Mouse (Mus musculus) B cell, adult 2 months (primary cell): ENCODE data around the gene Gm20479.
A peak's percentile ranks its signal among the peaks of the same experiment; 100 is the strongest.

Experiments
- DNase-seq, 2 experiments: peaks; one replicate each; pipeline ENCODE4 v3.0.0; 2022

Gene Gm20479

GRCm38 (mm10) chr7:27366082-27366844 lies 9.0 kb upstream of the Gm20479 start:
- DNase-seq, result no peak

GRCm38 (mm10) chr7:27364379-27364778 lies 7.2 kb upstream of the Gm20479 start:
- DNase-seq, result no peak

GRCm38 (mm10) chr7:27361283-27361946 lies 4.2 kb upstream of the Gm20479 start:
- peak; percentile 99 for DNase-seq

- no peak for DNase-seq
Observed at GRCm38 (mm10) chr7:27360749-27361148, 3.5 kb upstream of the Gm20479 start.

GRCm38 (mm10) chr7:27359706-27360358 lies 2.6 kb upstream of the Gm20479 start:
- no peak for DNase-seq

GRCm38 (mm10) chr7:27359162-27359561 lies 1.9 kb upstream of the Gm20479 start:
- DNase-seq, result no peak

- DNase-seq, result peak; percentile 39 to 54
Observed at GRCm38 (mm10) chr7:27357595-27357978, 368 bp upstream of the Gm20479 start.

GRCm38 (mm10) chr7:27356248-27356647 lies 971 bp downstream of the Gm20479 start:
- DNase-seq, result peak; percentile 59 to 63

GRCm38 (mm10) chr7:27355745-27356240 lies 1.4 kb downstream of the Gm20479 start, which contains the start of gene Shkbp1:
Gene Shkbp1, minus strand, starts transcription at chr7:27356019.
- peak; percentile 87 to 88 for DNase-seq

GRCm38 (mm10) chr7:27355261-27355660 lies 2.0 kb downstream of the Gm20479 start:
- no peak for DNase-seq

- no peak for DNase-seq
Observed at GRCm38 (mm10) chr7:27354783-27355182, 2.4 kb downstream of the Gm20479 start.

- no peak for DNase-seq
Observed at GRCm38 (mm10) chr7:27354144-27354543, 3.1 kb downstream of the Gm20479 start.

- DNase-seq, result no peak
Observed at GRCm38 (mm10) chr7:27345444-27345843, 11.8 kb downstream of the Gm20479 start.

- DNase-seq, result peak; percentile 62 to 66
Observed at GRCm38 (mm10) chr7:27342595-27342994, 14.6 kb downstream of the Gm20479 start.

GRCm38 (mm10) chr7:27339519-27339918 lies 17.7 kb downstream of the Gm20479 start:
- no peak for DNase-seq

- no peak for DNase-seq
Observed at GRCm38 (mm10) chr7:27339114-27339513, 18.1 kb downstream of the Gm20479 start.

- peak in 1 of 2 experiments; percentile 38 for DNase-seq
Observed at GRCm38 (mm10) chr7:27337175-27337853, 19.9 kb downstream of the Gm20479 start, which contains the start of gene Ltbp4. Gene Ltbp4, minus strand, starts transcription at chr7:27337692.

- peak; percentile 90 for DNase-seq
Observed at GRCm38 (mm10) chr7:27335928-27336823, 21.0 kb downstream of the Gm20479 start.

- DNase-seq, result no peak
Observed at GRCm38 (mm10) chr7:27335011-27335720, 22.1 kb downstream of the Gm20479 start.

- peak; percentile 56 to 57 for DNase-seq
Observed at GRCm38 (mm10) chr7:27334405-27334911, 22.8 kb downstream of the Gm20479 start.
